Mouse (Mus musculus) heart, embryonic 11.5 days (tissue): ENCODE measurements around the gene Gm19345. TPM values are rescaled to one million over a fixed set of nuclear protein-coding genes. Genes with fewer than 3 reads are reported as not detected.

Experiments
- polyA plus RNA-seq: library from polyadenylated mRNA; unstranded; fragments of >200 nt; fragmentation: Nextera tagmentation; extraction: Ambion mirVana; gene quantifications from 2 replicates; pipeline ENCODE4 v1.2.1, GENCODE M21; 2014

Gene Gm19345
- polyA plus RNA-seq, 1 experiment from 2014 or later: not detected

Other genes starting within 250 kb of the Gm19345 start
- gene Clasrp, start 247.5 kb upstream of the Gm19345 start, polyA plus RNA-seq: 33.2 and 34.3 TPM in 2 replicates
- gene Relb, start 222.6 kb upstream of the Gm19345 start, polyA plus RNA-seq: 3.3 and 3.7 TPM in 2 replicates
- 86.8 and 89.4 TPM in 2 replicates for gene Clptm1, start 187.0 kb upstream of the Gm19345 start, polyA plus RNA-seq
- 4.9 TPM in 1 of 2 replicates, not detected in the other for gene Apoc2, start 174.1 kb upstream of the Gm19345 start, polyA plus RNA-seq
- gene Gm44805, start 170.6 kb upstream of the Gm19345 start, polyA plus RNA-seq: 1.2 TPM in 1 of 2 replicates, not detected in the other
- 0.34 TPM in 1 of 2 replicates, not detected in the other for gene Apoc4, start 170.5 kb upstream of the Gm19345 start, polyA plus RNA-seq
- 6.9 and 10.8 TPM in 2 replicates for gene Apoc1, start 159.3 kb upstream of the Gm19345 start, polyA plus RNA-seq
- 357 and 371 TPM in 2 replicates for gene Apoe, start 152.8 kb upstream of the Gm19345 start, polyA plus RNA-seq
- 142 and 154 TPM in 2 replicates for gene Tomm40, start 136.6 kb upstream of the Gm19345 start, polyA plus RNA-seq
- gene Nectin2, start 101.5 kb upstream of the Gm19345 start, polyA plus RNA-seq: 87.0 and 100 TPM in 2 replicates
- 163 and 173 TPM in 2 replicates for gene Bcam, start 81.0 kb upstream of the Gm19345 start, polyA plus RNA-seq
- gene Cblc, start 55.2 kb upstream of the Gm19345 start, polyA plus RNA-seq: 0.20 and 0.24 TPM in 2 replicates
- gene Bcl3, start 29.2 kb upstream of the Gm19345 start, polyA plus RNA-seq: 1.0 and 1.5 TPM in 2 replicates
- not detected in 2 replicates for gene Ceacam16, start 9.3 kb downstream of the Gm19345 start, polyA plus RNA-seq
- gene Ceacam19, start 36.0 kb downstream of the Gm19345 start, polyA plus RNA-seq: not detected in 2 replicates
- 12.0 and 13.0 TPM in 2 replicates for gene Pvr, start 69.2 kb downstream of the Gm19345 start, polyA plus RNA-seq
- 0.84 and 2.0 TPM in 2 replicates for gene Igsf23, start 98.8 kb downstream of the Gm19345 start, polyA plus RNA-seq
- gene Ceacam20, start 113.4 kb downstream of the Gm19345 start, polyA plus RNA-seq: not detected in 2 replicates
- gene Nlrp9b, start 139.5 kb downstream of the Gm19345 start, polyA plus RNA-seq: not detected in 2 replicates
- not detected in 2 replicates for gene Vmn1r91, start 247.7 kb downstream of the Gm19345 start, polyA plus RNA-seq